Mouse (Mus musculus): ENCODE data around the gene Rnf10. TPM values are rescaled to one million over a fixed set of nuclear protein-coding genes. Genes with fewer than 3 reads are reported as not detected.
"Not testable (repeated sequence)": the region's sequence is repeated elsewhere in the genome, so short reads cannot be mapped to it uniquely, and the experiment has no call there.

The Rnf10 gene
- 100 to 1,000 TPM; 389 to 391 TPM for total RNA-seq (2021)
- long read RNA-seq, experiment 1, transcript Rnf10-202 (17 exons, 3,112 nt) = major isoform, 243 of 362 reads
- long read RNA-seq, experiment 1, transcript Rnf10-201 (17 exons, 3,106 nt) = minor isoform, 35 of 362 reads
- long read RNA-seq, experiment 1, transcript Rnf10-203 (17 exons, 3,476 nt) = minor isoform, 17 of 362 reads
- long read RNA-seq, experiment 1, partial matches to known transcripts = 35 of 362 reads
- long read RNA-seq, experiment 1, other reads (novel, unspliced or antisense) = 30 of 362 reads
- long read RNA-seq, experiment 2, transcript Rnf10-202 (17 exons, 3,112 nt) = major isoform, 230 of 318 reads
- long read RNA-seq, experiment 2, transcript Rnf10-201 (17 exons, 3,106 nt) = minor isoform, 22 of 318 reads
- long read RNA-seq, experiment 2, transcript Rnf10-203 (17 exons, 3,476 nt) = minor isoform, 18 of 318 reads
- long read RNA-seq, experiment 2, partial matches to known transcripts = 37 of 318 reads
- long read RNA-seq, experiment 2, other reads (novel, unspliced or antisense) = 11 of 318 reads

DNA sequence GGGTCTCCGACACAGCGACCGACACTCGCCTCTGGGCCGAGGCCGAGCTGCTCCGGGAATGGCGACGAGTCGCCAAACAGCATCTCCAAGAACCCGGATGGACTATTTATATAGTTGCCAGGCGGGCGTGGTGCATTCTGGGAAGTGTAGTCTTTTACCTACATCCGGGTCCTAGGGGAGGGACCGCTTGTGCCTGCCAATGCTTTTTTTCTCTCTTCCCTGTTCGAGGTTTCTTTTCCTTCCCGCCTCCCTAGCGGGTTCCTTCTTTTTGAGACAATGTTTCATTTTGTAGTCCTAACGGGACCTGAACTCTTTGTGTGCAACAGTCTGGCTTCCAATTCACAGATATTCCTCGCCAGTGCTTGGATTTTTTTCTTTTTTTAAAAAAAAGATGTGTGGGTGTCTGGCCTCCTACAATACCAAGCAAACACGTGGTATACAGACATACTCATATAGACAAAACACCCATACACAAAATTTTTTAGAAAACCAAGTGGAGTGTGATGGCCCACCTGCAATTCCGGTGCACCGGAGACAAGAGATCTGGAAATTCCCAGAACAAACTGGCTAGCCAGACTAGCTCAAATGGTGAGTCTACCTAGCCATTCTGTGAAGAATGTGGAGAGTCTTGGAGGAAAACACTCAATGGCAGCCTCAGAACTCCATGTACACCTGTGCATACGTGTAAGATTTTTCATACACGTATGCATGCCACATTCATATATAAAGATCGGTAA is at the start of gene Rnf10:
Rnf10 (minus strand) TSS at position 87 of the 737 bp plus-strand sequence.
- peak; percentile 95 to 99 for DNase-seq
- intact Hi-C loops (cut with DNase I) = no loop called here

DNA sequence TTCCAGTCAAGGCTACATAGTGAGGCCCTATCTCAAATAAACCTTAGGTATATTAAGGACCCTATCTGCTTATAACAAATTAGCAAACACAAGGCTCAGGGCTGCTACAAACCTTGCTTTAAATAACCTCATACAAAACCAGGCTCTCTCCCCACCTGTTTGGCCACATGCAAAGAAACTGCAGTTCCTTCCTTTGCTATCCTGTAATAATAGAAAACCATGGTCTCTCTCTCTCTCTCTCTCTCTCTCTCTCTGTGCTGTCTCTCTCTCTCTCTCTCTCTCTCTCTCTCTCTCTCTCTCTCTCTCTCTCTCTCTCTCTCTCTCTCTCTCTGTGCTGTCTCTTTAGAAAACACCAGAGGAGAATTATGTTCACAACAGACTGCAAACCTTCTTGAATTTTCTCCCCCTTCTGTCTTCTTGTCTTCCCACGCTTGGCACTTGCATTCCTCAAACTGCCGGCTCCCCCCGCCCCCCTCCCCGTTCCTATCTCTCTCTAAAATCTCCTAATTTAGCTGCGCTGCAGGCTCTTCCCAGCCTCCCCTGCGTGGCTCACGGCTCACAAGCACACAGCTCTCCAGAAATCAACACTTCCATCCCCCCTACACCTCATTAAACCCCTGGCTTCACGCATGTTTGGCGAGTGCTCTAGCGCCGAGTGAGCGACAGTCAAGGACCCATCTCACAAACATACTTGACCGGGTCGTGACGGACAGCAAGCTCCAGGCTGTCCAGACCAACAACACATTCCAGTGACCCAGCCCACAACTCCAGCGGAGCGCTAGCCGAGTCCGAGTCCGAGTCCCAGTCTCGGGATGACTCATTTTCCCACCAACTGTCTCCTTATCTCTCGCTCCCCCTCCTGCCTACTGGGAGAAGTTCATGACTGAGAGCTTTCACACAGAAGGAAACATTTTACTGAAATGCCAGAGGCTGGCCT is 46.6 kb upstream of the Rnf10 start:
- DNase-seq = peak; percentile 68 to 72
- intact Hi-C loops (cut with DNase I) = no loop called here

DNA sequence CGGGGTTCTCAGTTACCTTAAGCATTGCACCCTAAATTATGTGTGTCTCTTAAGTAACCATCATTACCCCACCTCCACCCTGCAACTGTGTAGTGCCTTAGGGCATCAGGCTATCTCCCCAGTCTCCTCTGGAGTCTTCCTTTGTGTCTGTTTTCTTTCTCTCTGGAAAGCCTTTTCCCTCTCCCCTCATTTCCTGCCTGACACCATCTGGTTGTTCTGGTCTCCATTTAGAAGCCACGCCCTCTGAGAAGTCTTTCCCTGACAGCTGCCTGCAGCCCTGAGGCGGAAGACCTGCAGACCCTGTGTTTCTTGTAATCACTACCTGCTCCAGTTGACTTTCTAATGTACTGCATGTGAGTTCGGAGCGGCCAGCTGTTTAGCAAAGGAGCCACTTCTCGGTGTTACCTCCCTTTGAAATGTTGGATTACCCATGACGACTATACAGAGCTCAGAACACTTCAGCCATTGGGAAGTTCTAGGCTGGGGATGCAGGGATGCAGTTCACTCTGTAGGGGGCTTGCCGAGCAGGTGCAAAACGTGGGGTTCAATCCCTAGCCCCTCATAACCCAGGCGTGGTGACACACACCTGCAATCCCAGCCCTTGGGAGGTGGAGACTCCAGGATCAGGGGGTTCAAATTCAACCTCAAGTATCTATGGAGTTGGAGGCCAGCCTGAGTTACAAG is 45.1 kb upstream of the Rnf10 start:
- intact Hi-C loops (cut with DNase I) = no loop called here
- DNase-seq = peak in 1 of 2 experiments; percentile 25

DNA sequence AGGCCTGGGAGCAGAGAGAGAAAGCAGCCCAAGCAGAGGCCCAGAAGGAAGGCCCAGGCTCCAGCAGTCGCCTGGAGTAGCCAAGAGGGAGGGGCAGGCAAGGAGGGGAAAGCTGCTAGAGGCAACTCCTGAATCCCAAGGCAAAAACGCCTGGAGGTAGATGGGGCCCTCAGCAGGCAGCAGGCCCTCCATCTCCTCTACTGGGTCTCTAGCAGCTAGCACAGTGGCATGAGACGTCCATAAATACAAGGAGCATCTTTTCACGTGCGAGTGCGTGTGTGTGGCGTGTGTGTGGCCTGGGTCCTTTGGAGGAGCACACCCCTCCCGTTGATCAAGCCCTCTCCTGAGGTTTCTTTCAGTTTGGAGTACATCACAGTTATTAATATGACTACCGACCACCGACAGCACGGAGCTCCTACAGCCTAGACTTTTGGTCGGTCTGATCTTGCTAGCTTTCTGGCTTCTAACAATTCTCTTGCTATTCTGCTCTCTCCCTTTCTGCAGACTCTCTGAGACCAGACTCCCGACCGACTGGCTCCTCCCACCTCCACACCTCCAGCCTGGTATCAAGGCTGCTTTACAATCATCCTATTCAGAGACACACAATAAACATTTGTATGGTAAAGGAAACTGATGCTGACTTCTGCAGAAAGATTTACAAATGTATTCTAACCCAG is 44.4 kb upstream of the Rnf10 start:
- no peak for DNase-seq
- intact Hi-C loops (cut with DNase I) = no loop called here

DNA sequence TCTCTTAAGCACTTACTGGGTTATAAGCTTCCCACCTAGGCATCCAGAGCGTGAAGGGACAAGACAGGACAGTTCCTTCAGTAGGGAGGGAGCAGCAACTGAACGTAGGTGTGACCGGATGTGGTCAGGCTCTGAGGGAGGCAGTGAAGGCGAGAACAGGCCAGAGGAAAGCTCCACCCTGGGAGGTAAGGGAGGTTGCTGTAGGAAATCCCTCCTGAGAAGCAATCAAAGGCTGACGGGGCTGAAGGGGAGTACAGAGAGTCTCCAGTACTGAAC is 40.9 kb upstream of the Rnf10 start:
- intact Hi-C loops (cut with DNase I) = no loop called here
- no peak for DNase-seq

DNA sequence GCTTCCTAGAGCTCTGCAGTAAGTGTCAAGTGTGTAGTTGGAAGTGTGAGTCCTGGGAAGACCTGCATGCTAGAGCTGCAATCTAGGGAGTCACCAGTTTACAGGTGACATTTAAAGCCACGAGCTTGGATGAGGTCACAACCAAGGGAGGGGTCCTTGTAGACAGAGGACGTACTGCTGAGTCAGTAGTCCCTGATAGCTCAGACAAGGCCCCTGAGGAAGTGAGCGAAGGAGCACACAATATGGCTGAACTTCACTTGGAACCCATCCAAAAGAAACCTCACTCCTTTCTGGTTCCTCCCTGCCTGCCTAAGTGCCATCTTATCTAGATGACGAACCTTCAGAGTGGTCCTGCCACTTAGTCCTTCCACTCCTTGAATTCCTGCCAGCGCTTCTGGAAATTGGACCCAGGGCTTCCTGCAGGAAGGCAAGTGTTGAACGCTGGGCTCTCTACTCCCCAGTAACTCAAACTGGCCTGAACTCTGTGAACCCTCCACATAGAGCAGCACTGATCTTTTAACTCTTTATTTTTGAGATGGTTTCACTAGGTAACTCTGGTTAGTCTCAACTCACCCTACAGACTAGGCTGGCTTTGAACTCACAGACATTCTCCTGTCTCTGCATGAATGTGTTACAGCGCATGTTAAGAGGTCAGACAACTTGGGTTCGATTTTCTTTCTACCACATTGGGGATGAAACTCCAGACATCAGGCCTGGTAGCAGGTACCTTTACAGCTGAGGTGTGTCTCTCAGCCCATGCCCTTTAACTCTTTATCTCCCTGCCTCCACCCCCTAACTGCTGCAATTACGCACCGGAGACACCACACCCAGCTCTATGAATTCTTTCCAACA is 40.3 kb upstream of the Rnf10 start:
- no peak for DNase-seq
- intact Hi-C loops (cut with DNase I) = no loop called here

DNA sequence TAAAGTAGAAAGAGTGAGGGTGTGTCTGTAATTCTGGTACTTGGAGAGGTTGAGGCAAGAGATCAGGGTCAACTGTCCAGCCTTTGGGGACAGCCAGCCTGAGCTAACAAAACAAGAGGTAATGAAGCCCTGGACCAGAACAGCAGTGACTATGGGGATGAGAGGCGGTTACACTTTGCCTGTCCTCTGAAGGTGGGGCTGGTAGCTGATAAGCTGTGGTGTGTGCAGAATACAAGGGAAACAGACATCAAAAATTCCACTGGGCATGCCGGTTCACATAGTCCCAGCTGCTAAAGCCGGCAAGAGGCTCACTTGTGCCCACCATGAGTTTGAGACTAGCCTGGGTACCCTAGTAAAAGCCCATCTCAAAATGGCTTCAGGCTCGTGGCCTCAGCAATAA is 39.7 kb upstream of the Rnf10 start:
- intact Hi-C loops (cut with DNase I) = no loop called here
- no peak for DNase-seq

DNA sequence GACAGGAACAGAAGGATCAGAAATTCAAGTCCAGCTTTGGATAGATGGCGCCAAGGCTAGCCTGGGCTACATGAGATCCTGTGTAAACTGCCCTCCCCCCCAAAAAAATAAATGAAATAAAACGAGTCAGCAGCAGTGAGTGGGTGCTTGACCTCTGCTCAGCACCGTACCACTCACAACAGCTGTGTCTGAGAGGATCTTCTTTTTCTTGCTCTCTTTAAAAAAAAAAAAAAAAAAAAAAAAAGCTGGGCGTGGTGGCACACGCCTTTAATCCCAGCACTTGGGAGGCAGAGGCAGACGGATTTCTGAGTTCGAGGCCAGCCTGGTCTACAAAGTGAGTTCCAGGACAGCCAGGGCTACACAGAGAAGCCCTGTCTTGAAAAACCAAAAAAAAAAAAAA is 29.5 kb upstream of the Rnf10 start:
- intact Hi-C loops (cut with DNase I) = loop anchor here (2.0 kb wide), 1 partner anchor 45 kb away; no protein-coding TSS in a partner anchor
- not testable (repeated sequence) for DNase-seq

DNA sequence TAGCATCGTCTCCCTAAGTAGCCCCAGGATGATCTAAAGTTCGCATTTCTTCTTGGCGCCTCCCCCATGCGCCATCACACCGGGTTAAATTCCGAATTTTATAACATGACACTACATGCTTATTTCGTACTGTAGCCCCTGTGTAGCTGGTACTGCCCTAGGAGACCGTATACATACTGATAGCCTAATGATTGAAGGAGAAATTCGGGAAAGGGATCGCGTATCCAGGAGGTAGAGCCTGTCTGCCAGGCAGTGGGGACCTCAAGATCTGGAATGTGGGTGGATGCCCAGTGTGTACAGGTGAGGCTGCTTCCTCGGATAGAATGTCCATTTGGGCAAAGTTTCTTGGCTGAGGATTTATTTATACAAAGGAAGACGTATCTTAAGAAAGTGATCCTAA is 28.9 kb upstream of the Rnf10 start:
- intact Hi-C loops (cut with DNase I) = loop anchor here (2.0 kb wide), 4 partner anchors 21 to 45 kb away; partner anchors contain the start of genes Gatc, Srsf9 and Triap1
- no peak for DNase-seq

DNA sequence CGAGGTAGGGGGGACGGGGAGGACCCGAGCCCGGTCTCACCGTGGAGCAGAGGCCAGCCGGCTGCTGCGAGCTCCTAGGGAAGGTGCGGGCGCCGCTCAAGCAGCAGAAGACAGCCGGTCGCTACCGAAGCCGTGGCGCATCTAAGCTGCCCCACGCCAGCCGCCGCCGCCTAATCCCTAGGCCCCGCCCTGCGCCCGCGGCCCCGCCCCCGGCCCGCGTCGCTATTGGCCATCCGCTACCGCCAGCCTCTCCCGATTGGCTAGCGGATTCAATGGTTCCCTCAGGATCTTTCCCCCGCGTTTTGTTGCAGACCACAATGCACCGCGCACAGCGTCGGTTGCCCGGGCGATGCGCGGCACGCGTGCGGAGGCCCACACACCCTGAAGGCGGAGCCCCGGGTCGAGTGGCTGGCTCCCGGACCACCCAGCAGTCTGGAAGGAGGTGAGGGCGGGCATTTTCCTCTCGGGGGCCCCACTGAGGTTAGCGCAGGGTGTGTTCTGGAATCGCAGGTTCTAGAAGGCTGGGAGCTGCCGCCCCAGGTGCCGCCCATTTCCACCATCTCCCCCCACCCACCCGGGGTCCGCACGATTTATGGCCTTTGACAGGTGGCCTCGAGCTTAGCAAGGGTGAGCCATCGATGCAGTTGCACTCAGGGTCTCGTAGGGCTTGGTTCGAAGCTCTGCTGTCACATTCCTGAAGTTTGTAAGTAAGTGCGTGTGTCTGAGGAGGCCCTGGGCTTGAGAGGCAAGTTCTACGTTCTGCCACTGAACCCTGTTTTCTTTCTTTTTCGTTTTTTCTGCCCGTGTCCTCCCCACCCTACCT is 28.3 kb upstream of the Rnf10 start, which contains the start of gene Dynll1:
Dynll1 (minus strand) TSS at position 208 of the 823 bp plus-strand sequence.
- intact Hi-C loops (cut with DNase I) = loop anchor here (2.0 kb wide), 3 partner anchors 20 to 40 kb away; partner anchors contain the start of genes Gatc, Srsf9 and Triap1
- peak; percentile 100 for DNase-seq

DNA sequence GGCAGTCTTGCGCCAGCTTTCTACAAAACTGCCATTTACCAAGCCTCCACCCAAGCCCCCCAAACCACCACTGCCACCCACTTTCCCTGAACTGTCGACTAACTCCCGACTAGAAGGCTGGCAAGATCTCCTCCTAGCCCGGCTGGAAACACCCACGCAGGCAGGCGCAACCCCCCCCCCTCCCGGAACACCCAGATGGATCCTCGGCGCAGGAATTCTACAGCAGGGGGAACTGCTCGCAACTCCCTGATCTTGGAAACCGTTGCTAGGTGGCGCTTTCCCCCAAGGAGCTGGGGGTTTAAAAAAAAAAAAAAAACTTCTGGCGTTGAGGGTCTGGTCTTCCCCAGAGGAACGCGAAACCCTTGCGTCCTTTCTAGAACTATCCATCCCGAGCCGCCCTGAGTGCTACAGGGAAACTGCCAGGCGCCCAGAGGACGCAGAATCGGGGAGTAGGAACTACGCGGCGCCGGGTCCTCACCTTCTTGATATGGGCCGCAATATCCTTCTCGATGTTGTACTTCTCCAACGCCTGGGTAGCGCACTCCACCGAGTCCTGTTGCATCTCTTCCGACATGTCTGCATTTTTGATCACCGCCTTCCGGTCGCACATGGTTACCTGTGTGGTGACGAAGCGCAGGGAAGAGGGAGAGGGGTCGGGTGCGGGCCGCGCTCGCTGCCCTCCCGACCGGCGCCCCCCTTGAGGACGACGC is 27.5 kb upstream of the Rnf10 start:
- peak; percentile 63 to 65 for DNase-seq
- intact Hi-C loops (cut with DNase I) = loop anchor here (2.0 kb wide), 3 partner anchors 19 to 41 kb away; partner anchors contain the start of genes Gatc, Srsf9 and Triap1

DNA sequence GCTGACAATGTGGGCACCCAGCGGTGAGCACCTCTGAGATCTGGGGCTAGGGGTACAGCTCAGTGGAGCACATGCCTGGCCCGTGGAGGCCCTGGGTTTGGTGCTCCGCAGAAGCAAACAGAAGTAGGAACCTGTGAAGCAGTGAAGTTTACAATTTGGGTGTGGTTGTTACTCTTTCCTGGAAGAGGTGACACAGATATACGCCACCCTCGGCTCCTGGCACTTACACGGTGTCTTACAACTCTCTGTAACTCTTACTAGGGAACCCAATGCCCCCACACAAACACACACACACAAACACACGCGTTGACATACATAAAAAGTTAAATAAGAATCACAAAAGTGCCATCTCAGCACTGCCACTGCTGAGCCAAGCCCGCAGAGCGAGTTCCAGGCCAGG is 23.6 kb upstream of the Rnf10 start:
- intact Hi-C loops (cut with DNase I) = loop anchor here (5.0 kb wide), 1 partner anchor 146 kb away; no protein-coding TSS in a partner anchor
- DNase-seq = no peak

DNA sequence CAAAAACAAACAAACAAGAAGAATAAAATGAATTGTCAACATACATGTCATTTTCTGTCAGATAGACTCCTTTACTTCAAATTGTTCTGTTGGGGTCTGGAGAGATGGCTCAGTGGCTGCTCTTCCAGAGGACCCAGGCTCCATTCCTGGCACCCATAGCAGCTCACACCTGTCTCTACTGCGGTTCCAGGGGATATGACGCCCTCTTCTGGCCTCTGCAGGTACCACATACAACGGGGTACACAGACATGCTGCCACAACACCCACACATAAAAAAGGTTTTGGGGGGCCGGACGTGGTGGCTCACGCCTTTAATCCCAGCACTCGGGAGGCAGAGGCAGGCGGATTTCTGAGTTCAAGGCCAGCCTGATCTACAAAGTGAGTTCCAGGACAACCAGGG is 21.5 kb upstream of the Rnf10 start:
- intact Hi-C loops (cut with DNase I) = no loop called here
- no peak for DNase-seq

DNA sequence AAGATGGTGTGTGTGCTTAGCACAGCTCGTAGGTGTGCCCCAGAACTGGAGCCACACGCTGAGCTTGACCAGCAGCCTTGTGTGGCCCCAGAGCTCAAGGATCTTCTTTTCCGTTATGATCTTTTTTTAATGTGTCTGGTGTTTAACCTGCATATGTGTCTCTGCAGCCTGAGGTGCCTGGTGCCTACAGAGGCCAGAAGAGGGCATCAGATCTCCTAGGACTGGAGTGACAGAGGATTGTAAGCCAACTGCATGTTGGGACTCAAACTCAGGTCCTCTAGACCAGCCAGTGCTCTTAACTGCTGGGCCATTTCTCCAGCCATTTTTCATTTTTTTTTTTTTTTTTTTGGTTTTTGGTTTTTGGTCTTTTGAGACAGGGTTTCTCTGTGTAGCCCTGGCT is 12.0 kb upstream of the Rnf10 start:
- intact Hi-C loops (cut with DNase I) = no loop called here

DNA sequence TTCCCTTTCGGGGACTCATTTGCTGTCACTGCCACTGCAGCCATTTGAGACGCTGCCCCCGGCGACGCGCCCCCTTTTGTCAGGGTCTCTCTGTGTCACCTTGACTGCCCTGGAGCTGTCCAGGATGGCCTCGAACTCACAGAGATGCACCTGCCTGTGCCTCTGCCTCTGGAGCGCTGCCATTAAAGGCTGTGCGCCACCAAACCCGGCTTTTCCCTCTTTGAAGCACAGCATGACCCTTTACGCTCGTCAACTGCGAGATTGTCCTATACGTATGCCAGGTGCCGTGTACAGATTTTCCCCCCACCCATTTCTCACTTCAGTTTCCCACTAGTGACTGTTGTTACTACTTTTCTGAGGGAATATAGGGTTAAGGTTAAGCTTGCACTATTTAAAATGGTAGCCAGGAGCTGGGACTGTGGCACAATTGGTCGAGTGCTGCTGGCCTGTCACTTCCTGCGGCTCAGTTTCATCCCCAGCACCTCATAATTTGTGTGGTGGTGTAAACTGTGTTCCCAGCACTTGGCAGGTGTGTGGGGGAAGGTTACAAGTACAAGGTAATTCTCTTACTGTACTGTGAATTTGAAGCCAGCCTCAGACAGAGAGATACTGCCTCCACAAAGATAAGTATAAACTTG is 7.5 kb upstream of the Rnf10 start:
- intact Hi-C loops (cut with DNase I) = loop anchor here (2.0 kb wide), 1 partner anchor 21 kb away; the partner anchor contains the start of gene Dynll1
- peak in 1 of 2 experiments; percentile 30 for DNase-seq

More for the DNA sequence above, 12.0 kb upstream of the Rnf10 start:
- no peak for DNase-seq

Measured in heart, postnatal 14 days (tissue).